Mouse (Mus musculus): ENCODE measurements at regions not wholly inside any gene's neighbourhood (a gene's known extent, or its start where the extent isn't known, plus 50 kb on each side); places are given as distances from the start of the nearest gene placed in this dataset.
A peak's percentile ranks its signal among the peaks of the same experiment; 100 is the strongest.

DNA sequence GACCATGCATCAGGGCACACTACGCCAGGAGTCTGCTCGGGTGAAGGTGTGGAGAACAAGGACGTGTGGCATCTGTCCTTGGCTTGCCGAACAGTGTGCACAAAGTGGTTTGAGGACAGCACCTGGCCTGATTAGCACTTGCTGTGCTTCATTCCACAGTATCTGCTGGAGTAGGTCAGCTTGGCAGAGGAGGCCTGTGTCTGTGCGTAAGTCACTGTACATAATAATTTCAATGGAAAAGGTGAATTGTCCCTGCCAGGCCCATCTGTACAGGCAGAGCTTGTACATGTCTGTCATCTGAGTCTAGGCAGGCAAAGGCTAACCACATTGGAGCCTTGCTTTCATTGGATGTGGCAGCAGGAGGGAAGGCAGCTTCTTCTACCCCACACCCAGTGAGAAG lies 979.5 kb upstream of the Car8 start:
- no peak for DNase-seq (ENCODE audit: low read depth)

- no peak for DNase-seq (ENCODE audit: low read depth)
Observed at GRCm38 (mm10) chr4:9208606-9209005, 969.8 kb upstream of the Car8 start.

DNA sequence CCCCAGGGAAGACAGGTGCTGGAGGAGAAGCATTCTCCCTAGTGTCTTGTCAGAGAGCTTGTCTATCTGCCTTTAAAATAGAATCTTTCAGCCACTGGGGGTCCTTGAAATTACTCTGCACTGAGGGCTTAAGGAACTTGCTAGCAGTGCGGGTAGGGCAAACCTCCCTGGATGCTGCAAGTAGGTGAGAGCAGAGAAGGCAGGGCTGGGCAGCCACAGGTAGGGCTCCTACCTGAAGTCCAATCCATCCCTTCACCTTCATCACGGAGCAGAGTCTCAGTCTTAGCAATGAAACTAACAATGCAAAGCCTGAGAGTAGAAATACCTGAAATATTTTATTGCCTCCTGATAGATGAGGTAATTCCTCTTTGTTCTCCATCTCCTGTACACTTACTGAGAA lies 961.2 kb upstream of the Car8 start:
- DNase-seq (ENCODE audit: low read depth) = no peak

- no peak for DNase-seq (ENCODE audit: low read depth)
Observed at GRCm38 (mm10) chr4:9196435-9196834, 957.6 kb upstream of the Car8 start.

GRCm38 (mm10) chr4:9193121-9193520 lies 954.3 kb upstream of the Car8 start:
- no peak for DNase-seq (ENCODE audit: low read depth)

GRCm38 (mm10) chr4:9185156-9185875 lies 946.5 kb upstream of the Car8 start:
- DNase-seq (ENCODE audit: low read depth) = no peak

- peak; percentile 10 for DNase-seq (ENCODE audit: low read depth)
Observed at GRCm38 (mm10) chr4:9184451-9185121, 945.7 kb upstream of the Car8 start.

- DNase-seq (ENCODE audit: low read depth) = no peak
Observed at GRCm38 (mm10) chr4:9174365-9174764, 935.5 kb upstream of the Car8 start.

- DNase-seq (ENCODE audit: low read depth) = no peak
Observed at GRCm38 (mm10) chr4:9162374-9162773, 923.5 kb upstream of the Car8 start.

DNA sequence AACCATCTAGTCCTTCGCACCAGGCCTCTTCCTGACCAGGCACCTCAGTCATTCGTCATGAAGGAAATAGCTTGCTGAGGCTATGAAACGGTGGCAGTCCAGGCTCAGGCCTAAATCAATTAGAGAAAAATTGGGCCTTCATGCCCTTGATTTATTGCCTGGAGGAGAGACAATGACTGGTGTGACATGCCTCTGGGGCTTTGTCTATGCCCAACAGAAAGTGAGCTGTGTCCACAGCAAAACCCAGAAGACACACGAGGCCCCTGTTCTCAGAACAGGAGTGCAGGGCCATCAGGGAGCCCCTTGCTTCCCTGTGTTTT lies 922.9 kb upstream of the Car8 start:
- no peak for DNase-seq (ENCODE audit: low read depth)

- no peak for DNase-seq (ENCODE audit: low read depth)
Observed at GRCm38 (mm10) chr4:9161068-9161813, 922.4 kb upstream of the Car8 start.

DNA sequence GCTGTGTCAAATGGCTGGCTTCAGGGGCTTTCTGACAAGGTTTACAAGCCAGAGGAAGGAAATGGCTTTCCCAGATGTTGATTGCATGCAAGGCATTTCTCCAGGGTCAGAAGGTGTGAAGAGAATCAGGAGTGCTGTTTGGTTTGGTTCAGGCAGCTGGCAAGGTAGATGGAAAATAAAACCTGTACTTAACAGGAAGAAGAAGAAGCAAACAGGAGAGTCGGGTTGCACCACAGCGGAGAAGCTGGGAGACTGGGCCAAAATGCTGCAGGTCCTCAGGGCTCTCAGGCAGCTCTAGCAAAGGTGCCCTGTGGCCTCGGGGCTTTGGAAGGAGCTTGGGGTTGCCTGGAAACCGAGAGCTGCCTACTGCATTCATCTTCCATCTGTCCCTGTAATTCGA lies 908.9 kb upstream of the Car8 start:
- DNase-seq (ENCODE audit: low read depth) = no peak

- DNase-seq (ENCODE audit: low read depth) = no peak
Observed at GRCm38 (mm10) chr4:9144226-9145215, 905.7 kb upstream of the Car8 start.

DNA sequence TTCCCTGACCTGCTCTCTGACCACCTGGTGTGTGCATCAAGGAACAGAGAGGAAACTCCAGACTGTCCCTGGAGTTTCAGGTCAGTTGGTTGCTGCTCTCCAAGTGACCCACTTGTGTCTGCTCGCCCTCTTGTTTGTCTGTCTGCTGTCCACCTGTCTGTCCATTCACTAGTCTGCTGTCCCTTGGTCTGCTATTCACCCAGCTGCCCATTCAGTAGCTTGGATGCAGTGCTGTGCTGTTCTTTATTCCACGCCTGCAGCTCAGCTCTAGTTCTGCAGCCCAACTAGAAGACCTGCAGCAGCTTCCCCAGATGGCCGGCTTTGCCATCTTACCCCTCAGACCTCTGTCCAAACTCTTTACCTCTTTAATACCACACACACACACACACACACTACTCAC lies 904.2 kb upstream of the Car8 start:
- DNase-seq (ENCODE audit: low read depth) = no peak

DNA sequence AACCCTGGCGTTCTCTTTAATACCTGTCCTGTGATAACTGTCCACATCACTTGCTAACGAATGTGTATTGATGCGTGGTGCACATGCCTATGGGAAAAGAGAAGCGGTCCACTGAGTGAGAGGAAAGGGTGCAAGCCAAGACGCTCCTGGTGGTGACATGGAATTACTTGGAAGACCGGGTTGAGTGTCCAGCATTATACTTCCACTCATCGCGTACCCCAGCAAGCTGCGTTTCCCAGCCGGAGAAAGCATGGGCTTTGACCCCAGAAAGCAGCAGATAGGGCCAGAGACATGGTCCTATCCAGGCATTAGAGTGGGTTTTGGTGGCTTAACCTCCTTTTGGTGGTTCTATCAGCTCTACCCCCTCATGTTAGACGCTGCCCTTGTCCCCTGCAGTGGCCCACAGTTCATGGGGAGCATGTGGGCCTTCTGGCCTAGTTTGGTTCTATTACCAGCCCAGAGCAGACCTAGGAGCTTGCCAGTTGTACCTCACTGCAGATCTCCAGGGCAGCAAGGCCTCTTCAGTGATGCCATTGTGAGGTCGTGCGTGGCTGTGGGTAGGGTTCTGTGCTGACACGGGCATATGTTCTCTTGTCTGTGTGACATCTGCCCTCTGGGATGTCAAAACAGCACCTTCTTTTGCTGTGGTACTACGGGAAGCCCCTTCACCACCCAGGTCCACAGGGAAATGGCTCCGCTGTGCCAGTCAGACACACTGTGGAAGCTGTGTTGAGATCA lies 903.3 kb upstream of the Car8 start:
- DNase-seq (ENCODE audit: low read depth) = no peak

DNA sequence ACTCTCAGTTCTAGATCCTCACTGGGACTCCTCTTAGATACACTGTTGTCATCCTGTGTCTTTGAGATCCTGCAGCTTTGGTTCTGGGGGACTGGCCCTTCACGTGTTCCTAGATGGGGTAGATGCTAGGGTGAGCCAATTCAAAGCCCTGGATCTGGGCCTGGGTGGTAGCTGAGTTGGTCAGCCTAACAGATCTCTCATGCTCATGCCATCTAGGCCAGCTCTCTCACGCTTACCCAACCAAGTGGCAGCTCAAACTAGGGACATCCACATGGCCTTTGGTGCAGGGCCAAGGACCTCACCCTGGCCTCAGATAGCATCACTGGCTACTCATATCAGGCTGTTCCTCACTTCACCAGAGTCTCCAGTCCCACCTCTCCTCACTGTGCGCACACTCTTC lies 901.9 kb upstream of the Car8 start:
- no peak for DNase-seq (ENCODE audit: low read depth)

GRCm38 (mm10) chr4:9136657-9137056 lies 897.8 kb upstream of the Car8 start:
- no peak for DNase-seq (ENCODE audit: low read depth)

DNA sequence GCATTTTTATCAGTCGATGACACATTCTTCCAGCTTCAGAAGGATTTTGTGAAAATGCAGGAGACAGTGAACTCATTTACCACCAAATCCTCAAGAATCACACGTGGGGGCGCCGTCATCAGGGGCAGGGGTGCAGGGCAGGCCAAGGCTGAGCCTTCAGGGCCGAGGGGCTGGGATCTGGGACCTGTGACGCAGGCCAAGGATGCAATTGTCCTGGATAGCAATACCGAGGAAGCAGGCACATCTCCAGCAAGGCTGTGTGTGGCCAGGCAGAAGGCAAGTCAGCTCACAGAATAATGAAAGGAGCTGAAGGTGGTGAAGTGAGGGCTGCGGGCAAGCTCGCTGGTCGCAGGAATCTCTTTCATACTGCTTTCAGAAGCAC lies 897.3 kb upstream of the Car8 start:
- DNase-seq (ENCODE audit: low read depth) = no peak

DNA sequence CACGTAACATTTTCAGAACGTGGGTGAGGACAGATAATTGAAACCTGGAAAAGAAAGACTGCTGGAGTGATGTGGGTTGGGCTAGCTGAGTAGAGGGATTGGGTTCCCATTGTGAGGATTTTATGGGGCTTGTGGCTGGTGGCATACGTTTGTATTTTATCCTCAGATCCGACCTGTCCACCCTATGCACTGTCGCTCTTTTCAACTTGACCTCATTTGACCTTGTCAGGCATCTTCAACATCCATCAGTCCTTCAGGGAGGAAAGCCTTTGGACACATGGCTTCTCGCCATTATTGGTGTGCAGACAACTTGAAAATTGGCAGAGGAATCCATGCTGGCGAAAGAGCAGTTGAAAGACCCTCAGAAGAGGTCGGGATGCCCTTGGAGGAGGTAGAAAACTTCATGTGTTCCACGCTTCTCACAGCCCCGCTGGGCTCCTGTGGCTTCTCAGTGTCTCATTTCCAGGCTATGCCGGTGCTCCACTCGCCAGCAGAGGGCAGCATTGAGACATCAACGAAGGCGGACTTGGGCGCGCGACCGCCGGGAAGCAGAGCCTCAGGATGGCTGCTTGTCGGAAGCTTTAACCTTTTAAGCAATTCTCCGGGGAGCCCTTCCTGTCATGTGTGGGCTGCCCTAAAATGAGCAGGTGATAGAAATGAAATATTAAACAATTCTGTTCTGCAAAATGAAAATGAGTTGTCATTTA lies 896.8 kb upstream of the Car8 start:
- DNase-seq (ENCODE audit: low read depth) = peak; percentile 89

DNA sequence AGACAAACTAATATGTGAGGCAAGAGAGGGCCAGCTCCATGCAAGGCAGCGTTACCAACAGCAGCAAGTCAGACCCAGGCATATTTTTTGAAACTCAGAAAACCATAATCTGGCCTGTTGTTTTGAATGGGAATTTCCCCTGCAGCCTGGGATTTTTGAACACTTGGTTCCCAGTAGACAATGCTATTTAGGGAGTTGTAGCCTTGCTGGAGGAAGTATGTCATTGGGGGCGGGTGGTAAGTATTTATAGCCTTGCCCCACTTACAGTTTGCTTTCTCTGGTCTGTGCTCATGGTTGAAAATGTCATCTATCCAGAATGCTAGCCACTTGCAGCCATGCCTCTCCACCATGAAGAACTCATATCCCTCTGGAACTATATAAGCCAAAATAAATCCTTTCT lies 894.9 kb upstream of the Car8 start:
- DNase-seq (ENCODE audit: low read depth) = no peak

All from induced T-regulatory cell, adult 2 months (primary cell).